Comparison of ENCODE assay signal across 27 mouse cellular contexts in genomic region chr8:7964276-7964675, GRCm38 (mm10).
DNase-seq lines count a peak whose midpoint lies in the region; ATAC-seq lines count a peak whose summit lies in the region.
"Had no signal": no experiment of that assay in that cellular context is flagged by ENCODE, and none has a peak within 500 bp of the region (broad histone marks: within the 10 kb centered on the region; RNA-seq: fewer than 3 reads in every experiment).

No protein-coding gene starts in this region.

- H3K9ac ChIP-seq in forebrain, embryonic 13.5 days: no peak overlapping the region
- no peak overlapping the region for H3K9ac ChIP-seq in forebrain, embryonic 11.5 days (ENCODE audit: low read length)
- H3K9ac ChIP-seq in midbrain, embryonic 11.5 days (ENCODE audit: low read length): no peak overlapping the region
- H3K9ac ChIP-seq in midbrain, embryonic 13.5 days (replicated peaks): no peak overlapping the region
- H3K9ac ChIP-seq in forebrain, embryonic 16.5 days (replicated peaks; ENCODE audit: low read depth, low read length): no peak overlapping the region
- H3K9ac ChIP-seq: embryonic facial prominence, embryonic 13.5 days; heart, embryonic 12.5 days; heart, embryonic 15.5 days; hindbrain, embryonic 13.5 days; intestine, embryonic 15.5 days had no signal

- H3K9me3 ChIP-seq in forebrain, embryonic 13.5 days (replicated peaks): no peaks in the 10 kb centered on the region
- no peaks in the 10 kb centered on the region for H3K9me3 ChIP-seq in forebrain, embryonic 11.5 days (ENCODE audit: control insufficient read depth, low read length)
- no peaks in the 10 kb centered on the region for H3K9me3 ChIP-seq in midbrain, embryonic 11.5 days (ENCODE audit: control insufficient read depth, low read length)
- no peaks in the 10 kb centered on the region for H3K9me3 ChIP-seq in midbrain, embryonic 13.5 days
- H3K9me3 ChIP-seq in forebrain, embryonic 16.5 days (ENCODE audit: control insufficient read depth, low read length): no peaks in the 10 kb centered on the region
- H3K9me3 ChIP-seq: embryonic facial prominence, embryonic 10.5 days; embryonic facial prominence, embryonic 13.5 days; heart, embryonic 12.5 days; heart, embryonic 15.5 days; hindbrain, embryonic 10.5 days; hindbrain, embryonic 13.5 days; intestine, embryonic 15.5 days had no signal

- no peaks in the 10 kb centered on the region for H3K27me3 ChIP-seq in forebrain, embryonic 13.5 days
- no peaks in the 10 kb centered on the region for H3K27me3 ChIP-seq in forebrain, embryonic 11.5 days (ENCODE audit: control insufficient read depth, insufficient read depth, low read length)
- no peaks in the 10 kb centered on the region for H3K27me3 ChIP-seq in midbrain, embryonic 11.5 days (ENCODE audit: control insufficient read depth, insufficient read depth, low read length)
- 0 out of 2 replicates have a peak, but pooled peaks cover 4% of the 10 kb centered on the region for H3K27me3 ChIP-seq in midbrain, embryonic 13.5 days
- no peaks in the 10 kb centered on the region for H3K27me3 ChIP-seq in forebrain, embryonic 16.5 days (replicated peaks; ENCODE audit: control insufficient read depth, insufficient read depth, low read length)
- H3K27me3 ChIP-seq: embryonic facial prominence, embryonic 13.5 days; heart, embryonic 12.5 days; heart, embryonic 15.5 days; hindbrain, embryonic 13.5 days; intestine, embryonic 15.5 days had no signal

- no peak for DNase-seq in forebrain, embryonic 11.5 days (ENCODE audit: low spot score)
- peak; percentile 39 for DNase-seq in midbrain, embryonic 11.5 days (ENCODE audit: low spot score, missing footprints)
- DNase-seq in MN1 (ENCODE audit: low spot score): no peak
- DNase-seq: adrenal gland, adult 2 months; adrenal gland, postnatal 14 days; cerebellum, adult 11-12 months; cerebellum, adult 8-10 months; cerebellum, postnatal 10 days; cerebellum, postnatal 36 days; embryo, embryonic 11 days; gastrocnemius, adult 2 months; gastrocnemius, postnatal 14 days; heart, postnatal 10 days; heart, postnatal 36 days; kidney, adult 11 months had no signal

- H3K27ac ChIP-seq in forebrain, embryonic 13.5 days: no peak overlapping the region
- no peak overlapping the region for H3K27ac ChIP-seq in forebrain, embryonic 11.5 days (ENCODE audit: low read depth, low read length)
- no peak overlapping the region for H3K27ac ChIP-seq in midbrain, embryonic 11.5 days (ENCODE audit: low read depth, low read length)
- H3K27ac ChIP-seq in midbrain, embryonic 13.5 days: no peak overlapping the region
- no peak overlapping the region for H3K27ac ChIP-seq in forebrain, embryonic 16.5 days (ENCODE audit: low read length)
- H3K27ac ChIP-seq: embryonic facial prominence, embryonic 10.5 days; embryonic facial prominence, embryonic 13.5 days; gastrocnemius, adult 2 months; heart, embryonic 15.5 days; hindbrain, embryonic 10.5 days; hindbrain, embryonic 13.5 days; intestine, embryonic 15.5 days had no signal

- no peak overlapping the region for H3K4me3 ChIP-seq in forebrain, embryonic 13.5 days
- no peak overlapping the region for H3K4me3 ChIP-seq in forebrain, embryonic 11.5 days (ENCODE audit: low read depth, low read length)
- no peak overlapping the region for H3K4me3 ChIP-seq in midbrain, embryonic 11.5 days (ENCODE audit: low read depth, low read length)
- H3K4me3 ChIP-seq in midbrain, embryonic 13.5 days (replicated peaks): no peak overlapping the region
- H3K4me3 ChIP-seq in forebrain, embryonic 16.5 days (replicated peaks; ENCODE audit: low read length): no peak overlapping the region
- H3K4me3 ChIP-seq: embryonic facial prominence, embryonic 10.5 days; embryonic facial prominence, embryonic 13.5 days; erythroblast, embryonic 14.5 days; gastrocnemius, adult 2 months; heart, embryonic 12.5 days; heart, embryonic 15.5 days; hindbrain, embryonic 10.5 days; hindbrain, embryonic 13.5 days; intestine, embryonic 15.5 days had no signal

- peaks cover 7% of the 10 kb centered on the region; the same call in 1 of the 2 replicates for H3K4me1 ChIP-seq in forebrain, embryonic 13.5 days
- no peaks in the 10 kb centered on the region for H3K4me1 ChIP-seq in forebrain, embryonic 11.5 days (replicated peaks; ENCODE audit: control insufficient read depth, insufficient read depth, low read length)
- H3K4me1 ChIP-seq in midbrain, embryonic 11.5 days (ENCODE audit: control insufficient read depth, insufficient read depth, low read length): no peaks in the 10 kb centered on the region
- H3K4me1 ChIP-seq in midbrain, embryonic 13.5 days (replicated peaks): no peaks in the 10 kb centered on the region
- H3K4me1 ChIP-seq in forebrain, embryonic 16.5 days (replicated peaks; ENCODE audit: control insufficient read depth, insufficient read depth, low read length): no peaks in the 10 kb centered on the region
- H3K4me1 ChIP-seq: embryonic facial prominence, embryonic 13.5 days; heart, embryonic 12.5 days; heart, embryonic 15.5 days; hindbrain, embryonic 10.5 days; hindbrain, embryonic 13.5 days; intestine, embryonic 15.5 days had no signal

- H3K36me3 ChIP-seq in forebrain, embryonic 13.5 days (ENCODE audit: poor library complexity, severe bottlenecking): no peaks in the 10 kb centered on the region
- H3K36me3 ChIP-seq in forebrain, embryonic 11.5 days (ENCODE audit: control insufficient read depth, insufficient read depth, low read length): no peaks in the 10 kb centered on the region
- H3K36me3 ChIP-seq in midbrain, embryonic 11.5 days (ENCODE audit: control insufficient read depth, insufficient read depth, low read length): no peaks in the 10 kb centered on the region
- H3K36me3 ChIP-seq in midbrain, embryonic 13.5 days: no peaks in the 10 kb centered on the region
- H3K36me3 ChIP-seq in forebrain, embryonic 16.5 days (ENCODE audit: control insufficient read depth, insufficient read depth): no peaks in the 10 kb centered on the region
- H3K36me3 ChIP-seq: embryonic facial prominence, embryonic 10.5 days; embryonic facial prominence, embryonic 13.5 days; heart, embryonic 12.5 days; heart, embryonic 15.5 days; hindbrain, embryonic 10.5 days; hindbrain, embryonic 13.5 days; intestine, embryonic 15.5 days had no signal

- no peak overlapping the region for H3K4me2 ChIP-seq in forebrain, embryonic 13.5 days
- H3K4me2 ChIP-seq in forebrain, embryonic 11.5 days (ENCODE audit: low read depth, low read length, severe bottlenecking): no peak overlapping the region
- H3K4me2 ChIP-seq in midbrain, embryonic 11.5 days: no peak overlapping the region
- H3K4me2 ChIP-seq in midbrain, embryonic 13.5 days (replicated peaks): no peak overlapping the region
- H3K4me2 ChIP-seq in forebrain, embryonic 16.5 days (ENCODE audit: low read length): no peak overlapping the region
- H3K4me2 ChIP-seq: embryonic facial prominence, embryonic 13.5 days; heart, embryonic 12.5 days; heart, embryonic 15.5 days; hindbrain, embryonic 13.5 days; intestine, embryonic 15.5 days had no signal

- 39% methylated on average over 2 of the region's 2 CpGs for WGBS in forebrain, embryonic 13.5 days
- WGBS in forebrain, embryonic 11.5 days: 64% methylated on average over 2 of the region's 2 CpGs
- WGBS in midbrain, embryonic 11.5 days: 91% methylated on average over 2 of the region's 2 CpGs
- WGBS in midbrain, embryonic 13.5 days: 72% methylated on average over 2 of the region's 2 CpGs
- 22% methylated on average over 2 of the region's 2 CpGs for WGBS in forebrain, embryonic 16.5 days

- ATAC-seq in forebrain, embryonic 13.5 days: peak; percentile 45; the same call in 1 of the 2 replicates
- no peak for ATAC-seq in forebrain, embryonic 11.5 days (replicated peaks; ENCODE audit: low FRiP score)
- ATAC-seq in midbrain, embryonic 11.5 days (ENCODE audit: low FRiP score): no peak
- no peak for ATAC-seq in midbrain, embryonic 13.5 days
- ATAC-seq in forebrain, embryonic 16.5 days: peak; percentile 64
- ATAC-seq: hindbrain, embryonic 16.5 days; intestine, embryonic 15.5 days had no signal

Comparison
In these comparisons a context has a peak if more than half of its experiments do, and no peak if none do; other contexts are left out.
1. ATAC-seq: peak in forebrain, embryonic 13.5 days (single experiment) and forebrain, embryonic 16.5 days (single experiment); none in forebrain, embryonic 11.5 days (single experiment), midbrain, embryonic 11.5 days (single experiment) and midbrain, embryonic 13.5 days (single experiment).